Mouse (Mus musculus): ENCODE data around the gene Exd2. TPM values are rescaled to one million over a fixed set of nuclear protein-coding genes. Genes with fewer than 3 reads are reported as not detected.

The Exd2 gene
- total RNA-seq, 2 experiments from 2014 or later = 35.0 to 46.8 TPM

GRCm38 (mm10) chr12:80530052-80530451 lies 67.2 kb downstream of the Exd2 start:
- peak; percentile 54 for DNase-seq
- intact Hi-C loops (cut with DNase I) = no loop called here
- Histone ChIP-seq H3K4me3 (no peak overlapping the region), H3K27ac (peak overlapping the region; percentile 28; the same call in 1 of the 2 replicates)
- no peak for TF ChIP-seq CTCF (IDR thresholded peaks at IDR 0.05)

- no peak for DNase-seq
- Histone ChIP-seq H3K4me3 (no peak overlapping the region), H3K27ac (peak overlapping the region; percentile 28; the same call in 1 of the 2 replicates)
- intact Hi-C loops (cut with DNase I) = no loop called here
- no peak for TF ChIP-seq CTCF (IDR thresholded peaks at IDR 0.05)
Observed at GRCm38 (mm10) chr12:80530630-80531029, 67.7 kb downstream of the Exd2 start.

- no peak for TF ChIP-seq CTCF (IDR thresholded peaks at IDR 0.05)
- no peak overlapping the region for H3K4me3 ChIP-seq
- intact Hi-C loops (cut with DNase I) = no loop called here
- no peak overlapping the region for H3K27ac ChIP-seq
- no peak for DNase-seq
Observed at GRCm38 (mm10) chr12:80531585-80531984, 68.7 kb downstream of the Exd2 start.

GRCm38 (mm10) chr12:80533876-80534275 lies 71.0 kb downstream of the Exd2 start:
- Histone ChIP-seq H3K4me3 (no peak overlapping the region), H3K27ac (no peak overlapping the region)
- intact Hi-C loops (cut with DNase I) = no loop called here
- DNase-seq = no peak
- TF ChIP-seq CTCF (IDR thresholded peaks at IDR 0.05) = no peak

GRCm38 (mm10) chr12:80537313-80537712 lies 74.4 kb downstream of the Exd2 start:
- H3K4me3 ChIP-seq = no peak overlapping the region
- no peak overlapping the region for H3K27ac ChIP-seq
- intact Hi-C loops (cut with DNase I) = no loop called here
- no peak for TF ChIP-seq CTCF (IDR thresholded peaks at IDR 0.05)
- no peak for DNase-seq

- intact Hi-C loops (cut with DNase I) = no loop called here
- TF ChIP-seq CTCF (IDR thresholded peaks at IDR 0.05) = no peak
- DNase-seq = no peak
Observed at GRCm38 (mm10) chr12:80538311-80538710, 75.4 kb downstream of the Exd2 start.

GRCm38 (mm10) chr12:80545310-80545709 lies 82.4 kb downstream of the Exd2 start:
- H3K4me3 ChIP-seq = no peak overlapping the region
- no peak for TF ChIP-seq CTCF (IDR thresholded peaks at IDR 0.05)

More at GRCm38 (mm10) chr12:80538311-80538710, 75.4 kb downstream of the Exd2 start:
- no peak overlapping the region for H3K4me3 ChIP-seq
- no peak overlapping the region for H3K27ac ChIP-seq

GRCm38 (mm10) chr12:80549646-80550045 lies 86.8 kb downstream of the Exd2 start:
- DNase-seq = peak; percentile 71
- TF ChIP-seq CTCF (IDR thresholded peaks at IDR 0.05) = no peak
- intact Hi-C loops (cut with DNase I) = no loop called here
- no peak overlapping the region; the same call in 1 of the 2 replicates for H3K4me3 ChIP-seq
- peak overlapping the region; percentile 70 for H3K27ac ChIP-seq

More at GRCm38 (mm10) chr12:80545310-80545709, 82.4 kb downstream of the Exd2 start:
- no peak for DNase-seq
- no peak overlapping the region for H3K27ac ChIP-seq
- intact Hi-C loops (cut with DNase I) = no loop called here

Other genes starting within 250 kb of the Exd2 start
- gene Actn1, start 202.7 kb upstream of the Exd2 start, total RNA-seq (2021) = 10 to 100 TPM in 1 of 2 experiments, 1 to 10 TPM in 1; 8.4 to 11.9 TPM
- 10 to 100 TPM; 39.4 to 50.8 TPM for gene Dcaf5, start 26.5 kb upstream of the Exd2 start, total RNA-seq (2021)
- 1 to 10 TPM; 2.4 to 3.8 TPM for gene Galnt16, start 55.2 kb downstream of the Exd2 start, total RNA-seq (2021)
- gene Slc39a9, start 180.8 kb downstream of the Exd2 start, total RNA-seq (2021) = 10 to 100 TPM in 1 of 2 experiments, 1 to 10 TPM in 1; 7.8 to 11.6 TPM
- 10 to 100 TPM; 14.4 to 17.7 TPM for gene Erh, start 181.2 kb downstream of the Exd2 start, total RNA-seq (2021)
- gene Plekhd1, start 229.5 kb downstream of the Exd2 start, total RNA-seq (2021) = under 1 TPM; 0.17 to 0.41 TPM

All from gastrocnemius, adult 2 months (tissue).